Mouse (Mus musculus): ENCODE measurements around the gene Ate1. TPM values are rescaled to one million over a fixed set of nuclear protein-coding genes. Genes with fewer than 3 reads are reported as not detected.

Gene Ate1
- polyA plus RNA-seq, 1 experiment from 2014 or later = 75.7 TPM

DNA sequence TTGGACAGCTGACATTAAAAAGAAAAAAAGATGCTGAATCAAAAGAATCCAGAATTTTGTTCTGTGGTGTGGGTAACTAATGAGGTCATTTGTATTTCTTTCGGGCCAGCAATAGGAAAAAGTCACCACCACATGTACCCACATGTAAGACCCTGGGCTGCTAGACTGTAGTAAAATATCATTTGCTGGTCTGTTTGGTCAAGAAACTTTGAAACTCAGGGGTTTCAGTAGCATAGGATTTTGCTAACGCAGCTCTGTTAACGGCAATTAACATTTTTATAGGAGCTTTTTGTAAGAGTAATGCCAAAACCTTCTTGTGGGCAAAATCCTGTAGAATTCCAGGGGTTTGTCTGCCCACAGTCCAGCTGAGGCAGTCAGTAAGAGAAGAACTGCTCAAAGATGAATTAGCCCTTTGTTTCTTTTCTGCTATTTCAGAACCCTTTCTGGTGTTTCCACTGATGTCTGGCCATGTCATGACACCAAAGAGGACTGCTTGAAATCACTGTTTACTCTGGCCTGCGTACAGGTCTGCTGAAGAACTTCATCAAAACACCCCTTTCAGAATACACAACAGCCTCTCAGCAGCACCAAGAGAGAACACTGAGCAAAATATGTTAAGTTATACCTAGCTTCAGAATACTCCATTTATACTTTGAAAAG, 64.5 kb downstream of the Ate1 start:
- Histone ChIP-seq H3K27me3 (ENCODE audit: insufficient read depth, low read length) (no peaks in the 10 kb centered on the region), H3K9ac (ENCODE audit: low read depth, low read length) (no peak overlapping the region), H3K9me3 (replicated peaks; ENCODE audit: low read length) (no peaks in the 10 kb centered on the region), H3K4me2 (ENCODE audit: low read length) (no peak overlapping the region), H3K4me1 (replicated peaks; ENCODE audit: insufficient read depth, low read length) (no peaks in the 10 kb centered on the region), H3K4me3 (replicated peaks; ENCODE audit: low read depth, low read length) (no peak overlapping the region), H3K36me3 (ENCODE audit: insufficient read depth, low read length) (peaks cover 11% of the 10 kb centered on the region; the same call in 1 of the 2 replicates), H3K27ac (no peak overlapping the region)
- peak; percentile 29 for DNase-seq (ENCODE audit: low spot score)
- ATAC-seq (replicated peaks; ENCODE audit: low FRiP score, low read depth) = no peak
- 76% methylated on average over 4 of the region's 4 CpGs for WGBS
- TF ChIP-seq CTCF (IDR thresholded peaks at IDR 0.05; ENCODE audit: low read depth) = no peak

DNA sequence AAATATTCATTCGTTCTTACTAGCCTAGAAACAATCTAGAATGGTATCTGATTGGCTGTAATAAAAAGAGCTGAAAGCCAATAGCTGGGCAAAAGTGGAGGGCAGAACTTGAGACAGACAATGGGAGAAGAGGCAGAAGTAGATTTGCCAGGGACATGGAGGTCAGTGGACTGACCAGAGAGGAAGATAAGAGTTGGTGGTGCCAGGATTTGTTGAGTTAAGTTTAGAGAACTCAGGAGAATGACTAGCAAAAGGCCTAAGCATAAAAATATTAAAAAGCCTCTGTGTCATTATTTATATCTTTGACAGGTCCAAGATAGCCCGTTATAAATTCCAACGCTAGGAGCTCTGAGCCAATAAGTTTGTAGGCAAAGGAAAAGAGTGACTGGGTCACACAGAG, 65.9 kb downstream of the Ate1 start:
- H3K4me3 ChIP-seq (replicated peaks; ENCODE audit: low read depth, low read length) = no peak overlapping the region
- H3K9me3 ChIP-seq (replicated peaks; ENCODE audit: low read length) = no peaks in the 10 kb centered on the region
- H3K4me2 ChIP-seq (ENCODE audit: low read length) = no peak overlapping the region
- peaks cover 11% of the 10 kb centered on the region; the same call in 1 of the 2 replicates for H3K36me3 ChIP-seq (ENCODE audit: insufficient read depth, low read length)
- H3K27ac ChIP-seq = no peak overlapping the region
- DNase-seq (ENCODE audit: low spot score) (no peak), ATAC-seq (replicated peaks; ENCODE audit: low FRiP score, low read depth) (no peak)
- H3K27me3 ChIP-seq (ENCODE audit: insufficient read depth, low read length) = no peaks in the 10 kb centered on the region
- no peak overlapping the region for H3K9ac ChIP-seq (ENCODE audit: low read depth, low read length)
- H3K4me1 ChIP-seq (replicated peaks; ENCODE audit: insufficient read depth, low read length) = no peaks in the 10 kb centered on the region
- TF ChIP-seq CTCF (IDR thresholded peaks at IDR 0.05; ENCODE audit: low read depth) = no peak
- WGBS = 72% methylated on average over 3 of the region's 3 CpGs

DNA sequence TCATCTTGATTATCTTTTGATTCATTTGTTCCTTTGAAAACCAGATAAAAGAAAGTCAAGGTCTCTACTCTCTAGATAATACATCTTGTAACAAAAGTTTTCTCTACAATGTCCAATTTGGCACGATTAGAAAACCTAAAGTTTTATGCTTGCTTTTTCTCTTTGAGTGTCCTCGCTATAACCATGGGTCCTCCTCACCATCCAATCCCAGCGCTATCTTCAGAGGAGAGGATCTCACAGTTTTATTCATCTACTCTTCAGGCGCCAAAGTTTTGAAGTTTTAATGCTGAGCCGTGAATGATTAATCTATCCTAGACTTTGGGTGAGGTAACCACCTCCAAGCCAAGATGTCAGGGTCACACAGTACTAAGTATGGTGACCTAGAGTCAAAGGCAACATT, 84.4 kb downstream of the Ate1 start:
- Histone ChIP-seq H3K36me3 (ENCODE audit: insufficient read depth, low read length) (no peaks in the 10 kb centered on the region), H3K4me3 (replicated peaks; ENCODE audit: low read depth, low read length) (no peak overlapping the region), H3K27ac (no peak overlapping the region), H3K4me2 (ENCODE audit: low read length) (no peak overlapping the region), H3K9me3 (replicated peaks; ENCODE audit: low read length) (no peaks in the 10 kb centered on the region), H3K27me3 (ENCODE audit: insufficient read depth, low read length) (no peaks in the 10 kb centered on the region), H3K9ac (ENCODE audit: low read depth, low read length) (no peak overlapping the region), H3K4me1 (replicated peaks; ENCODE audit: insufficient read depth, low read length) (no peaks in the 10 kb centered on the region)
- ATAC-seq (replicated peaks; ENCODE audit: low FRiP score, low read depth) (no peak), DNase-seq (ENCODE audit: low spot score) (no peak)
- 83% methylated on average over 5 of the region's 5 CpGs for WGBS
- TF ChIP-seq CTCF (IDR thresholded peaks at IDR 0.05; ENCODE audit: low read depth) = no peak

DNA sequence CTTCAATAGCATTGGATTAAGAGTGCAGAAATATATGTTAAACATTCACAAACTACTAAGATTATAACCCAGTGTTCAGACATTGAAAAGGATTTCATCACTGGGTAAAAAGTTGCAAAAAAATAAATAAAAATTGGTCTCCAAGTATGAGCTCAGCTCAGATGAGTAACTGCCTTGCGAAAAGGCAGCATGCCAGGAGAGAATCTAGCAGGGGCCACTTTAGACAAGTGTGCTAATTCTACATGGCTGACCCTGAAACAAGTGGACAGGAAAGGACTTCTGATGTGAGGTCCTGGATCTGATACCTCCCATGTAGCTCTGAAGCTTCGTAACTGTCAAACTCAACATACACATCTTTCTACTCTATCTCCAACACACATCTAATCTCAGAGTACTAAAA, 88.0 kb downstream of the Ate1 start:
- H3K27ac ChIP-seq = no peak overlapping the region
- TF ChIP-seq CTCF (IDR thresholded peaks at IDR 0.05; ENCODE audit: low read depth) = no peak
- H3K4me3 ChIP-seq (replicated peaks; ENCODE audit: low read depth, low read length) = no peak overlapping the region
- no peak overlapping the region for H3K9ac ChIP-seq (ENCODE audit: low read depth, low read length)
- no peak overlapping the region for H3K4me2 ChIP-seq (ENCODE audit: low read length)
- WGBS = 94% methylated on average over 2 of the region's 2 CpGs
- ATAC-seq (replicated peaks; ENCODE audit: low FRiP score, low read depth) = no peak
- no peaks in the 10 kb centered on the region for H3K4me1 ChIP-seq (replicated peaks; ENCODE audit: insufficient read depth, low read length)
- DNase-seq (ENCODE audit: low spot score) = no peak
- H3K9me3 ChIP-seq (replicated peaks; ENCODE audit: low read length) = no peaks in the 10 kb centered on the region
- 0 out of 2 replicates have a peak, but pooled peaks cover 2% of the 10 kb centered on the region for H3K36me3 ChIP-seq (ENCODE audit: insufficient read depth, low read length)
- H3K27me3 ChIP-seq (ENCODE audit: insufficient read depth, low read length) = no peaks in the 10 kb centered on the region

DNA sequence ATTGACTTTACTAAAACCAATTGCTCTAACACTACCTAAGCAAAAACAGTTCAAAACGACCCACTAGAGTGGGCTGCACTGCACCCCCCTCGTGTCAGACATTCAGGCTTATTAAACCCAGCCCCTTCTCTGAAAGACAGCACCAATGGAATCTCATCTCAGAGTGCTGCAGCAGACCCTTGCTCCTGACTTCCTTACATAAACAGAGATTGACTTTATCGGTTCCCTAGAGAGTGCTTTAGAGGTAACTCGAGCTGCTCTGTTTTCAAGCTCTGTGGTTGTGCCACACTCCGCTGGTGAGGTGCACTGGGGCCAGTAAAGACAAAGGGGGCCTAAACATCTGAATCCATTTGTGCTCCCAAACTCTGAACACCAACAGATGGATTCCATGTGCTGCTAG, 93.6 kb downstream of the Ate1 start:
- Histone ChIP-seq H3K27me3 (ENCODE audit: insufficient read depth, low read length) (no peaks in the 10 kb centered on the region), H3K9ac (ENCODE audit: low read depth, low read length) (no peak overlapping the region), H3K4me1 (replicated peaks; ENCODE audit: insufficient read depth, low read length) (0 out of 2 replicates have a peak, but pooled peaks cover 3% of the 10 kb centered on the region), H3K4me3 (replicated peaks; ENCODE audit: low read depth, low read length) (no peak overlapping the region), H3K9me3 (replicated peaks; ENCODE audit: low read length) (no peaks in the 10 kb centered on the region), H3K27ac (no peak overlapping the region), H3K36me3 (ENCODE audit: insufficient read depth, low read length) (0 out of 2 replicates have a peak, but pooled peaks cover 2% of the 10 kb centered on the region), H3K4me2 (ENCODE audit: low read length) (no peak overlapping the region)
- no peak for ATAC-seq (replicated peaks; ENCODE audit: low FRiP score, low read depth)
- 12% methylated on average over 5 of the region's 5 CpGs for WGBS
- TF ChIP-seq CTCF (IDR thresholded peaks at IDR 0.05; ENCODE audit: low read depth) = no peak
- peak; percentile 83 for DNase-seq (ENCODE audit: low spot score)

DNA sequence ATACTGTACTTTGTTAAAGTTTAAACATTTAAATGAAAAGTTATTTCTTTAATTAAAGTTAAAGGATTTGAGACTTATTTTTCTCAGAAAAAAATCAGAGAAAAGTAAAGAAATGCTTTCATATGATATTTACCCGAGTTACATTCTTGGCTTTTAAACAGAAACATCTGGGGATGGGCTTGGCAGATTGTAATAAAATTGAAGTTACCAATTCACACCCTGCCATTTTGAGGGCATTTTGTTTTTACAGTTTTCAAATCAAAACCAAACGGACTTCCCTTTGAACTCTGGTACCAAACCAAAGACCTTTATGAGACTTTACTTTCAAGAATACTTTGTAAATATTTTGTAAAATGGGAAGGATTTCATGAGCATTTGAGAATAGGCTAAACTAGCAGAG, 94.2 kb downstream of the Ate1 start:
- ATAC-seq (replicated peaks; ENCODE audit: low FRiP score, low read depth) (no peak), DNase-seq (ENCODE audit: low spot score) (no peak)
- WGBS = 42% methylated on average over 2 of the region's 2 CpGs
- Histone ChIP-seq H3K27me3 (ENCODE audit: insufficient read depth, low read length) (no peaks in the 10 kb centered on the region), H3K4me1 (replicated peaks; ENCODE audit: insufficient read depth, low read length) (0 out of 2 replicates have a peak, but pooled peaks cover 3% of the 10 kb centered on the region), H3K9me3 (replicated peaks; ENCODE audit: low read length) (no peaks in the 10 kb centered on the region), H3K36me3 (ENCODE audit: insufficient read depth, low read length) (0 out of 2 replicates have a peak, but pooled peaks cover 2% of the 10 kb centered on the region), H3K9ac (ENCODE audit: low read depth, low read length) (no peak overlapping the region), H3K4me3 (replicated peaks; ENCODE audit: low read depth, low read length) (no peak overlapping the region), H3K4me2 (ENCODE audit: low read length) (no peak overlapping the region), H3K27ac (no peak overlapping the region)
- TF ChIP-seq CTCF (IDR thresholded peaks at IDR 0.05; ENCODE audit: low read depth) = no peak

DNA sequence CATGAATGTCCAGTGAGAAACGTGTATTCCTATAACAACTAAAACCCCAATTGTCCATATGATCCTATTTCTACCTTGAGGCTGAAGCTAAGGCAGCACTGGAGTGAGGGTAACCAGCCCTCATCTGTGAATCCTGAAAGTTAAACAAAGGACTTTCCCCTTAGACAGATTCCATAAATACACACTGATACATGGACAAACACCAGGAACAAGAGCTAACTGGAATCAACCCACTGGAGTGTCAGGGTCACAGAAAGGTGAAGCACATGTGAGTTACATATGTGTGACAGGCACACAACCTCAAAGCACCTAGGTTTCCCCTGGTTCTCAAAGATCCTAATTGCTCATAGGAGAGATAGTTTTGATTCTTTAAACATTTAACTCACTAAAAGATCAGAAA, 100.2 kb downstream of the Ate1 start:
- no peak for ATAC-seq (replicated peaks; ENCODE audit: low FRiP score, low read depth)
- WGBS = 76% methylated on average over 1 of the region's 1 CpGs

More for the DNA sequence above, 100.2 kb downstream of the Ate1 start:
- Histone ChIP-seq H3K4me1 (replicated peaks; ENCODE audit: insufficient read depth, low read length) (no peaks in the 10 kb centered on the region), H3K9ac (ENCODE audit: low read depth, low read length) (no peak overlapping the region), H3K36me3 (ENCODE audit: insufficient read depth, low read length) (no peaks in the 10 kb centered on the region), H3K9me3 (replicated peaks; ENCODE audit: low read length) (no peaks in the 10 kb centered on the region), H3K4me2 (ENCODE audit: low read length) (no peak overlapping the region), H3K27ac (no peak overlapping the region), H3K4me3 (replicated peaks; ENCODE audit: low read depth, low read length) (no peak overlapping the region), H3K27me3 (ENCODE audit: insufficient read depth, low read length) (no peaks in the 10 kb centered on the region)
- no peak for DNase-seq (ENCODE audit: low spot score)
- TF ChIP-seq CTCF (IDR thresholded peaks at IDR 0.05; ENCODE audit: low read depth) = no peak
